Mouse (Mus musculus) lung, adult 2 months (tissue): ENCODE data around the gene Tekt4.

Source experiments
- CTCF ChIP-seq: fragments of 200-500 bp; IDR thresholded peaks from 2 replicates; pipeline ENCODE4 v1.5.1; 2011; ENCODE audit warnings: mild to moderate bottlenecking, low read length, control low read depth; ENCODE audit not compliant: insufficient read depth
- POLR2A ChIP-seq: fragments of 200-500 bp; IDR thresholded peaks from 2 replicates; pipeline ENCODE4 v1.6.1; 2011; ENCODE audit warnings: low read depth, mild to moderate bottlenecking, control low read depth, low read length, borderline replicate concordance; ENCODE audit errors: extremely low read depth

DNA sequence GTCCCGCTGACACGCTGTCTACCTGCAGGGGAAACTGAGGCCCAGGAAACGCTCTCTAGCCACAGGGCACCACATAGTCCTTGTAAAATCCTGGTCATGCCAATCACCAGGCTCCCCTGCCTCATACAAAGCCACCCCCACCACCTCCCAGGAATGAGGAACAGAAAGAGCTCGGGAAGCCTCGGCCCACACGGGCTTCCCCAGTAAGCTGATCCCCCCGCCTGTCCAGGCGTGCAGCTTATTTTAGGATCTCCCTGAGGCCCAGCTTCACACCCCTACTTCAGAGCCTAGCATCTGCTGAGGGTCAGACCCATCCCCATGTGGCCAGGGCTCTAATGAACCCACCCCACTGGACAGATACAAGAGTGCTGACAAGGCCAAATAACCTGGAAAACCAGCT is 23.9 kb upstream of the Tekt4 start:
- no peak for TF ChIP-seq CTCF
- TF ChIP-seq POLR2A = no peak
